Mouse (Mus musculus) heart, postnatal 0 days (tissue): ENCODE data around the gene Ispd. TPM values are rescaled to one million over a fixed set of nuclear protein-coding genes. Genes with fewer than 3 reads are reported as not detected.
A peak's percentile ranks its signal among the peaks of the same experiment; 100 is the strongest.

ENCODE experiments used
- ATAC-seq: fragments of 200-750 bp; cut with Nextera tagmentation; 2 replicates; pipeline ENCODE4 v1.8.0; 2017; ENCODE audit warnings: low read depth, moderate number of reproducible peaks, moderate library complexity; ENCODE audit not compliant: insufficient read depth
- DNase-seq: peaks from one replicate; pipeline ENCODE4 v3.0.0-alpha.2; 2016; ENCODE audit warnings: low spot score
- H3K27ac ChIP-seq: fragments of 300-500 bp; sonication (generic); 2 replicates; pipeline ENCODE4 v1.5.1; 2014; ENCODE audit warnings: low read depth, mild to moderate bottlenecking
- H3K27me3 ChIP-seq: fragments of 300-500 bp; sonication (generic); 2 replicates; pipeline ENCODE4 v1.6.1; 2014; ENCODE audit warnings: low read length, mixed read lengths; ENCODE audit not compliant: control insufficient read depth, insufficient read depth
- H3K36me3 ChIP-seq: fragments of 300-500 bp; sonication (generic); replicated peaks from 2 replicates; pipeline ENCODE4 v1.6.1; 2014; ENCODE audit warnings: low read length, mixed read lengths; ENCODE audit not compliant: control insufficient read depth, insufficient read depth
- H3K4me1 ChIP-seq: fragments of 300-500 bp; sonication (generic); 2 replicates; pipeline ENCODE4 v1.6.1; 2014; ENCODE audit warnings: antibody characterized with exemption; ENCODE audit not compliant: control insufficient read depth, insufficient read depth
- H3K4me2 ChIP-seq: fragments of 300-500 bp; sonication (generic); 2 replicates; pipeline ENCODE4 v1.6.1; 2014; ENCODE audit warnings: low read depth, mild to moderate bottlenecking, low read length, moderate library complexity
- H3K4me3 ChIP-seq: fragments of 300-500 bp; sonication (generic); 2 replicates; pipeline ENCODE4 v1.5.1; 2014; ENCODE audit warnings: low read depth, low read length
- H3K9ac ChIP-seq: fragments of 300-500 bp; sonication (generic); replicated peaks from 2 replicates; pipeline ENCODE4 v1.6.1; 2014; ENCODE audit warnings: low read depth, low read length, mixed read lengths
- H3K9me3 ChIP-seq: fragments of 300-500 bp; sonication (generic); replicated peaks from 2 replicates; pipeline ENCODE4 v1.6.1; 2016; ENCODE audit warnings: low read length; ENCODE audit not compliant: control insufficient read depth
- CTCF ChIP-seq: IDR thresholded peaks from 2 replicates; pipeline ENCODE4 v1.5.1; 2016; ENCODE audit warnings: antibody characterized with exemption, control low read depth, low read depth
- EP300 ChIP-seq: IDR thresholded peaks from 2 replicates; pipeline ENCODE4 v1.6.1; 2016; ENCODE audit warnings: antibody characterized with exemption, low read depth
- WGBS: fragments of 180-500 bp; shearing (Covaris S2); extraction: QIAGEN DNeasy Blood & Tissue Kit; methylation state at CpG from one replicate; pipeline ENCODE4 v1.1.7; 2014; 5-methylcytosine and 5-hydroxymethylcytosine counted together
- polyA plus RNA-seq: library from polyadenylated mRNA; unstranded; fragments of >200 nt; fragmentation: Nextera tagmentation; extraction: Ambion mirVana; gene quantifications from 2 replicates; pipeline ENCODE4 v1.2.1, GENCODE M21; 2015
- total RNA-seq: library from RNA; depleted of rRNA; stranded (reverse); fragments of >200 nt; gene quantifications from 2 replicates; pipeline ENCODE4 v1.2.3, GENCODE M21; 2014; ENCODE audit warnings: low replicate concordance

Ispd gene
- total and polyA plus RNA-seq, 2 experiments from 2014 or later: 6.6 to 8.5 TPM

GRCm38 (mm10) chr12:36436956-36437355 lies 55.7 kb downstream of the Ispd start:
- H3K27me3 ChIP-seq: no peaks in the 10 kb centered on the region
- no peaks in the 10 kb centered on the region for H3K9me3 ChIP-seq
- no peak overlapping the region for H3K4me3 ChIP-seq
- no peaks in the 10 kb centered on the region for H3K36me3 ChIP-seq
- no peak for TF ChIP-seq CTCF
- no peak for TF ChIP-seq EP300
- ATAC-seq (no peak), DNase-seq (no peak)
- peak overlapping the region; percentile 35; the same call in 1 of the 2 replicates for H3K4me2 ChIP-seq
- no peak overlapping the region for H3K27ac ChIP-seq
- H3K9ac ChIP-seq: no peak overlapping the region
- peaks cover 5% of the 10 kb centered on the region; the same call in 1 of the 2 replicates for H3K4me1 ChIP-seq
- WGBS: 18% methylated on average over 5 of the region's 5 CpGs

GRCm38 (mm10) chr12:36439396-36439795 lies 58.1 kb downstream of the Ispd start:
- 74% methylated on average over 8 of the region's 8 CpGs for WGBS
- TF ChIP-seq EP300 (no peak), CTCF (no peak)
- Histone ChIP-seq H3K9ac (no peak overlapping the region), H3K4me2 (no peak overlapping the region), H3K4me1 (peaks cover 5% of the 10 kb centered on the region; the same call in 1 of the 2 replicates), H3K27me3 (no peaks in the 10 kb centered on the region), H3K27ac (no peak overlapping the region), H3K4me3 (no peak overlapping the region), H3K9me3 (no peaks in the 10 kb centered on the region), H3K36me3 (no peaks in the 10 kb centered on the region)
- DNase-seq (no peak), ATAC-seq (no peak)

GRCm38 (mm10) chr12:36456002-36456401 lies 74.8 kb downstream of the Ispd start:
- H3K4me3 ChIP-seq: no peak overlapping the region
- 91% methylated on average over 3 of the region's 3 CpGs for WGBS
- 0 out of 2 replicates have a peak, but pooled peaks cover 5% of the 10 kb centered on the region for H3K9me3 ChIP-seq
- H3K27me3 ChIP-seq: no peaks in the 10 kb centered on the region
- ATAC-seq: no peak
- no peaks in the 10 kb centered on the region for H3K36me3 ChIP-seq
- no peak for DNase-seq
- TF ChIP-seq EP300 (no peak), CTCF (no peak)
- no peak overlapping the region for H3K27ac ChIP-seq
- no peak overlapping the region for H3K9ac ChIP-seq
- no peak overlapping the region for H3K4me2 ChIP-seq
- no peaks in the 10 kb centered on the region for H3K4me1 ChIP-seq

GRCm38 (mm10) chr12:36457726-36458125 lies 76.5 kb downstream of the Ispd start:
- Histone ChIP-seq H3K36me3 (no peaks in the 10 kb centered on the region), H3K4me3 (no peak overlapping the region), H3K4me2 (no peak overlapping the region), H3K27ac (no peak overlapping the region), H3K4me1 (no peaks in the 10 kb centered on the region), H3K9ac (no peak overlapping the region), H3K27me3 (no peaks in the 10 kb centered on the region), H3K9me3 (0 out of 2 replicates have a peak, but pooled peaks cover under 1% of the 10 kb centered on the region)
- 80% methylated on average over 2 of the region's 2 CpGs for WGBS
- ATAC-seq: no peak
- no peak for DNase-seq
- TF ChIP-seq CTCF (no peak), EP300 (no peak)

- Histone ChIP-seq H3K27me3 (no peaks in the 10 kb centered on the region), H3K4me1 (no peaks in the 10 kb centered on the region), H3K4me3 (no peak overlapping the region), H3K9ac (no peak overlapping the region), H3K36me3 (no peaks in the 10 kb centered on the region), H3K4me2 (no peak overlapping the region), H3K27ac (no peak overlapping the region), H3K9me3 (no peaks in the 10 kb centered on the region)
- TF ChIP-seq EP300 (no peak), CTCF (no peak)
- DNase-seq: no peak
- ATAC-seq: no peak
- 84% methylated on average over 6 of the region's 6 CpGs for WGBS
Measured at GRCm38 (mm10) chr12:36468325-36469044, 87.2 kb downstream of the Ispd start.

- ATAC-seq: no peak
- no peak overlapping the region for H3K4me2 ChIP-seq
Measured at GRCm38 (mm10) chr12:36471411-36471810, 90.2 kb downstream of the Ispd start.

More at GRCm38 (mm10) chr12:36471411-36471810, 90.2 kb downstream of the Ispd start:
- DNase-seq: no peak
- Histone ChIP-seq H3K4me3 (no peak overlapping the region), H3K36me3 (no peaks in the 10 kb centered on the region), H3K9ac (no peak overlapping the region), H3K27ac (no peak overlapping the region), H3K9me3 (no peaks in the 10 kb centered on the region), H3K27me3 (no peaks in the 10 kb centered on the region), H3K4me1 (no peaks in the 10 kb centered on the region)
- WGBS: 66% methylated on average over 4 of the region's 4 CpGs
- TF ChIP-seq CTCF (no peak), EP300 (no peak)
